Mouse (Mus musculus) lung, embryonic 14.5 days (tissue): ENCODE measurements around the gene Itprid2. TPM values are rescaled to one million over a fixed set of nuclear protein-coding genes. Genes with fewer than 3 reads are reported as not detected.

Experiments used
- ATAC-seq: fragments of 200-750 bp; cut with Nextera tagmentation; 2 replicates; pipeline ENCODE4 v1.8.0; 2017; ENCODE audit warnings: mild to moderate bottlenecking, moderate TSS enrichment, moderate library complexity; ENCODE audit not compliant: insufficient read depth
- DNase-seq: peaks from one replicate; pipeline ENCODE4 v3.0.0-alpha.2; 2015
- H3K27ac ChIP-seq: fragments of 300-500 bp; sonication (generic); 2 replicates; pipeline ENCODE4 v1.5.1; 2014; ENCODE audit warnings: low read depth, mild to moderate bottlenecking, moderate library complexity
- H3K27me3 ChIP-seq: fragments of 300-500 bp; sonication (generic); 2 replicates; pipeline ENCODE4 v1.6.1; 2014; ENCODE audit warnings: low read length, control low read depth; ENCODE audit not compliant: insufficient read depth
- H3K36me3 ChIP-seq: fragments of 300-500 bp; sonication (generic); 2 replicates; pipeline ENCODE4 v1.6.1; 2014; ENCODE audit warnings: control low read depth; ENCODE audit not compliant: insufficient read depth
- H3K4me1 ChIP-seq: fragments of 300-500 bp; sonication (generic); 2 replicates; pipeline ENCODE4 v1.6.1; 2014; ENCODE audit warnings: antibody characterized with exemption, control low read depth; ENCODE audit not compliant: insufficient read depth
- H3K4me2 ChIP-seq: fragments of 300-500 bp; sonication (generic); 2 replicates; pipeline ENCODE4 v1.6.1; 2014; ENCODE audit warnings: mild to moderate bottlenecking
- H3K4me3 ChIP-seq: fragments of 300-500 bp; sonication (generic); 2 replicates; pipeline ENCODE4 v1.5.1; 2014; ENCODE audit warnings: low read depth, low read length
- H3K9ac ChIP-seq: fragments of 300-500 bp; sonication (generic); 2 replicates; pipeline ENCODE4 v1.6.1; 2014
- H3K9me3 ChIP-seq: fragments of 300-500 bp; sonication (generic); 2 replicates; pipeline ENCODE4 v1.6.1; 2016; ENCODE audit warnings: low read depth, low read length, control low read depth
- CTCF ChIP-seq: IDR thresholded peaks from 2 replicates; pipeline ENCODE4 v1.5.1; 2016; ENCODE audit warnings: antibody characterized with exemption, low read depth
- WGBS: fragments of 180-500 bp; shearing (Covaris S2); extraction: QIAGEN DNeasy Blood & Tissue Kit; methylation state at CpG from one replicate; pipeline ENCODE4 v1.1.7; 2014; 5-methylcytosine and 5-hydroxymethylcytosine counted together
- polyA plus RNA-seq: library from polyadenylated mRNA; unstranded; fragments of >200 nt; fragmentation: Nextera tagmentation; extraction: Ambion mirVana; gene quantifications from 2 replicates; pipeline ENCODE4 v1.2.1, GENCODE M21; 2014

Itprid2 gene
- polyA plus RNA-seq, 1 experiment from 2014 or later = 14.1 TPM

GRCm38 (mm10) chr2:79651185-79651584 is 16.0 kb downstream of the Itprid2 start:
- DNase-seq = no peak
- peak; percentile 28; the same call in 1 of the 2 replicates for ATAC-seq
- no peak overlapping the region for H3K27ac ChIP-seq
- 62% methylated on average over 3 of the region's 3 CpGs for WGBS
- no peaks in the 10 kb centered on the region for H3K27me3 ChIP-seq
- H3K4me2 ChIP-seq = no peak overlapping the region
- no peaks in the 10 kb centered on the region for H3K9me3 ChIP-seq
- no peaks in the 10 kb centered on the region for H3K4me1 ChIP-seq
- no peak overlapping the region for H3K9ac ChIP-seq
- peaks cover 30% of the 10 kb centered on the region for H3K36me3 ChIP-seq
- H3K4me3 ChIP-seq = no peak overlapping the region
- TF ChIP-seq CTCF = no peak

DNA sequence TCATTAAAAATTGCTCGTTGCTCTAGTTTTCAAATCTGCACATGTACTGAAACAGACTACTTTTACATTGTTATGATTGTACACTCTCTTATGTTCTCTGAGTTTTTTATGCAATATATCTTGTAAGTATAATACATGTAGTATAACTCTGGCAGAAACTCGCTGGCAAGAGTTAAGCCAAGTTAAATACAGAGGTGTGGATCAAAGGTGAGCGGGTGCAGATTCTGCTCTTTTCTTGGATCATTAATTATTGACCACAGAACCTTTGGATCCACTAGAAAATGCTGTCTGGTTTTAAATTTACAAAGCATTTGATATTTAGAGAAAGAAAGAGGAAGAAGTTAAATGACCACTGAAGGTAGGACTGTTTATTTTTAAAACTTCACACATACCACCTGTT is 16.5 kb downstream of the Itprid2 start:
- Histone ChIP-seq H3K9ac (no peak overlapping the region), H3K4me2 (no peak overlapping the region), H3K4me3 (no peak overlapping the region), H3K27me3 (no peaks in the 10 kb centered on the region), H3K36me3 (peaks cover 28% of the 10 kb centered on the region), H3K9me3 (no peaks in the 10 kb centered on the region), H3K4me1 (no peaks in the 10 kb centered on the region), H3K27ac (no peak overlapping the region)
- WGBS = 75% methylated on average over 3 of the region's 3 CpGs
- TF ChIP-seq CTCF = no peak
- no peak for ATAC-seq
- no peak for DNase-seq

DNA sequence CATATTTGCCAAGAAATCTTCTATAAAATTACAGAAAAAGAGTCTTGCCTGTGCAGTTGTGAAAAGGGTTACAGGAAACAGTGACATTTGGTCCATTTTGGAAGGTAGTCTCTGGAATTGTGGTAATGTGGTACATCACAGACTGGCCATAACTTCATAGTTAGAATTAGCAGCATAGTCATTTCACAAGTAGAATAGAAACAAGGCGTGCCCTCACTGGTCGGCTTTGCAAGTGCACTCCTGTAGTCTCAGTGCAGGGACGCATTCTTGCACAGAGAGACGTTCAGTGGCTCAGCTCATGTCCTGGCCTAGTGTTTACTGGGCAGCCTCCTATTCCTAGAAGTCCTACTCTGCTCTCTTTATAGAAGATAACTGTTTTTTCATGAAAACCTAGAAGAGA is 17.4 kb downstream of the Itprid2 start:
- no peak overlapping the region for H3K4me3 ChIP-seq

DNA sequence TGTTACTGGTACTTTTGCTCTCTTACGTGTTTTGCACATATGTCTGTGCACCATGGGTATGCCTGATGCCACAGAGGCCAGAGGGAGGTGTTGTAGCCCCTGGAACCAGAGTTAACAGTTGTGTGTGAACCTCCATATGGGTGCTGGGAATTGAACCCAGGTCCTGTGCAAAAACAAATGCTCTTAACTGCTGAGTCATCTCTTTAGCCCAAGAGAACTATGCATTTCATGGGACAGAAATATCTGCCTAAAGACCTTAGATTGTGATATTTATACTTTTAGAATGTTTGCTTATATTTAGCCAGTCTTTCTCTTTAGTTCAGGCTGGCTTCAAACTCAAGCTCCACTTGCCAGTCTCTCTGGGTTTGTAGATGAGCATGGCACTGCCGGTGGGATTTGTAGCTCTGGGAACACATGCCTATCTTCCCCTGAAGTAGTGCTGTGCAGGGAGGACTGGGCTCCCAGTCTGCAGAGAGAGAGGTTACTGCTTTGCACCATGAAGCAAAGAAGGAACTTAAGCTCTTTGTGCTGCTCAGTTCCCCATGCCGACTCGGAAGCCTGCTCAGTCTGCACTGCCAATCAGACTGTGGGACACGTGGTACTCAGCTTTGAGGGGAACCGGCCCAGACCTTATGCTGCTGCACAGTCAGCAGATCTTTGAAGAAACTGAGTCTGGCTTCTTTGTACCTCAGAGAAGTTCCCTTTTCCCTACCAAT is 18.1 kb downstream of the Itprid2 start:
- Histone ChIP-seq H3K4me1 (no peaks in the 10 kb centered on the region), H3K27me3 (no peaks in the 10 kb centered on the region), H3K36me3 (peaks cover 40% of the 10 kb centered on the region), H3K9ac (no peak overlapping the region), H3K4me3 (no peak overlapping the region), H3K9me3 (no peaks in the 10 kb centered on the region), H3K4me2 (no peak overlapping the region), H3K27ac (no peak overlapping the region)
- DNase-seq (no peak), ATAC-seq (no peak)
- no peak for TF ChIP-seq CTCF
- 72% methylated on average over 6 of the region's 6 CpGs for WGBS

More for the DNA sequence above, 17.4 kb downstream of the Itprid2 start:
- no peak for DNase-seq
- H3K36me3 ChIP-seq = peaks cover 34% of the 10 kb centered on the region
- no peak for ATAC-seq
- 76% methylated on average over 4 of the region's 4 CpGs for WGBS
- no peaks in the 10 kb centered on the region for H3K9me3 ChIP-seq
- no peak overlapping the region for H3K9ac ChIP-seq
- H3K27me3 ChIP-seq = no peaks in the 10 kb centered on the region
- H3K4me1 ChIP-seq = no peaks in the 10 kb centered on the region
- no peak for TF ChIP-seq CTCF
- no peak overlapping the region for H3K4me2 ChIP-seq
- no peak overlapping the region for H3K27ac ChIP-seq

DNA sequence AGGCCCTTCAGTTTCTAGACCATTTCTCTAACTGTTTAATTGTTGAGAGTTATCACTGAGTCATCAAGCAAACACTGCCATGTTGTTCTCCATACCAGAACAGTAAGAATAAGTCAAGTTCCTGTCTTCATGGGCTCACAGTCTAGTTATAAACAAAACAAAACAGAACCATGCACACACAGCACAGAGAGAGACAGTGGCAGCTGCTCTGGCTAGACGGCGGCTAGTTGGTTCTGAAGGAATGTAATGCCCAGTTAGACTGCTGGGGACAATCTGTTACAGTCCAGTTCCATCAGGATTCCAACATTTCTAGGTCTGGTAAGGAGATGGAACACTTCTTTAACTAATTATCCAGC is 18.6 kb downstream of the Itprid2 start:
- no peak overlapping the region for H3K27ac ChIP-seq
- DNase-seq (no peak), ATAC-seq (peak; percentile 31; the same call in 1 of the 2 replicates)
- no peaks in the 10 kb centered on the region for H3K4me1 ChIP-seq
- no peak overlapping the region for H3K9ac ChIP-seq
- WGBS = 60% methylated on average over 2 of the region's 2 CpGs
- peaks cover 43% of the 10 kb centered on the region for H3K36me3 ChIP-seq
- H3K4me3 ChIP-seq = no peak overlapping the region
- no peaks in the 10 kb centered on the region for H3K9me3 ChIP-seq
- TF ChIP-seq CTCF = no peak
- no peak overlapping the region for H3K4me2 ChIP-seq
- H3K27me3 ChIP-seq = no peaks in the 10 kb centered on the region

DNA sequence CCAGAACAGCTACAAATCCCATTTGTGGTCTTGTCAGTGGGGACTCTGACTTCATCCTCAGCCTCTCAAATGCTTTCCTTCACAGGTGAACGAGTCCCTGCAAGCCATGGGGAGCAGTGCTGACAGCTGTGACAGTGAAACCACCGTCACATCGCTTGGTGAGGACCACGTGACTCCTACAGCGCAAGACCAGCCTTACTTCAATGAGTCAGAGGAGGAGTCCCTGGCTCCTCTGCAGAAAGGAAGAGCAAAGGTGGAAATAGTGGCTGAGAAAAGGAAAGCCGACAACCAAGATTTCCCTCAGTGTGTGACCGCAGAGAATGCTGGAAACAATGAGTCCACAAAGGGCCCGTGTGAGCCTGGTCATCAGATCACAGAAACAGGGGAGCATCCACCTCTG is 21.9 kb downstream of the Itprid2 start:
- H3K27me3 ChIP-seq = no peaks in the 10 kb centered on the region
- H3K4me2 ChIP-seq = no peak overlapping the region
- no peak for DNase-seq
- H3K4me3 ChIP-seq = no peak overlapping the region
- no peak overlapping the region for H3K27ac ChIP-seq
- no peak for ATAC-seq
- 86% methylated on average over 8 of the region's 8 CpGs for WGBS
- TF ChIP-seq CTCF = no peak
- H3K9ac ChIP-seq = no peak overlapping the region
- no peaks in the 10 kb centered on the region for H3K4me1 ChIP-seq
- H3K9me3 ChIP-seq = no peaks in the 10 kb centered on the region
- peaks cover 66% of the 10 kb centered on the region for H3K36me3 ChIP-seq

DNA sequence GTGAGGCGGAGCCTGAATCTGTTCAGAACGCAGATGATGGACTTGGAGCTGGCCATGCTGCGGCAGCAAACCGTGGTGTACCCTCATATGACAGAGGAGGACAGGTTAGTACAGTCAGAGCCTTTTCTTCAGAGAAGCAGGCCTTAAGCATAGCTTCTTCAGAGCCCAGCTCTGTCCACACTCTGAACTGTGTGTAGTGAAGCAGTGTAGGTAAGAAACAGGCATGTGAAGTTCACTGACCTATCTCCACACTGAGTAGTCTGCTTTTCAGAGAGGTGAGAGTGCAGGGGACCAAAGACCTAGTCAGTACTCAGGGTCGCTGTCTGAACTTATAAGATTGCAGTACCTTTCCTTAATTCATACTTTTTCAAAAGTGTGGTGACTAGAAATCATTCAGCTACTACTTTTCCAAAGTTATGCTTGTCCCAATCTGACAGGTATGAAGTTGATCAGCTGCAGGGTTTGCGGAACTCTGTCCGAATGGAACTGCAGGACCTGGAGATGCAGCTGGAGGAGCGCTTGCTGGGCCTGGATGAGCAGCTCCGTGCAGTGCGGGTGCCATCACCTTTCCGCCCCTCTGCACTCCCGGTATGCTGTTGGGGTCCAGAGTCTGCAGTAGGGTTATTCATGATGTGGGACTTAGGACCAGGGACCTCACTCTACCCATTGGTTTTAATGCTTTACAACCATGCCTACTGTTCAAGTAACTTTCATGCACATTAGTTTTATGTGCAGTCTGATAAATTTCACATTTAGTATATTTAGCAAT is 25.4 kb downstream of the Itprid2 start:
- Histone ChIP-seq H3K4me3 (no peak overlapping the region), H3K9me3 (no peaks in the 10 kb centered on the region), H3K4me2 (no peak overlapping the region), H3K27ac (no peak overlapping the region), H3K4me1 (no peaks in the 10 kb centered on the region), H3K36me3 (peaks cover 64% of the 10 kb centered on the region), H3K27me3 (no peaks in the 10 kb centered on the region), H3K9ac (no peak overlapping the region)
- DNase-seq (no peak), ATAC-seq (no peak)
- no peak for TF ChIP-seq CTCF
- 90% methylated on average over 12 of the region's 12 CpGs for WGBS
